Mouse (Mus musculus): Measurements from ENCODE around the gene Cd2bp2.

GRCm38 (mm10) chr7:127211014-127211745 is 15.3 kb upstream of the Cd2bp2 start:
- TF ChIP-seq CTCF (conservative IDR thresholded peaks at IDR 0.05; ENCODE audit: insufficient read depth, insufficient read length, low read depth, low read length) (no peak), POLR2A (IDR thresholded peaks at IDR 0.05; ENCODE audit: low read depth, low read length) (no peak)

All from kidney, adult 2 months (tissue).